Comparison of ENCODE assay signal across 18 mouse cellular contexts in genomic region chr2:108158311-108158710, GRCm38 (mm10).
DNase-seq lines count a peak whose midpoint lies in the region.
"Had no signal": no experiment of that assay in that cellular context is flagged by ENCODE, and none has a peak within 500 bp of the region (broad histone marks: within the 10 kb centered on the region; RNA-seq: fewer than 3 reads in every experiment).

No protein-coding gene starts in this region.

- DNase-seq in right cerebral cortex, adult 18-20 months, result peak; percentile 1
- DNase-seq in right cerebral cortex, postnatal 14 days, result no peak
- DNase-seq in Muller cell, postnatal 12 days (ENCODE audit: inconsistent ontology term), result peak; percentile 54
- peak; percentile 7 for DNase-seq in brain, adult 2 months (ENCODE audit: low read depth, low spot score)
- peak; percentile 45 for DNase-seq in retina, postnatal 1 day
- no peak for DNase-seq in kidney, adult 8-10 months
- DNase-seq in kidney, adult 18-20 months, result no peak
- DNase-seq: adrenal gland, adult 8-10 months; adrenal gland, postnatal 14 days; adrenal gland, postnatal 36 days; cerebellum, adult 11 months; cerebellum, adult 18-20 months; cerebellum, adult 8-10 months; cerebellum, adult 9-11 months; cerebellum, postnatal 14 days; cerebellum, postnatal 36 days; embryo, embryonic 11 days; forebrain, postnatal 0 days had no signal

Comparison
In these comparisons a context has a peak if more than half of its experiments do, and no peak if none do; other contexts are left out.
1. DNase-seq: peak in right cerebral cortex, adult 18-20 months (single experiment), Muller cell, postnatal 12 days (single experiment), brain, adult 2 months (single experiment) and retina, postnatal 1 day (single experiment); none in right cerebral cortex, postnatal 14 days (single experiment), kidney, adult 8-10 months (0 of 2) and kidney, adult 18-20 months (single experiment).